Mouse (Mus musculus) cerebellum, postnatal 25 days (tissue): ENCODE data around the gene Flt1.
"Not testable (repeated sequence)": the region's sequence is repeated elsewhere in the genome, so short reads cannot be mapped to it uniquely, and the experiment has no call there.

Experiments used
- DNase-seq, 2 experiments: peaks; one replicate each; pipeline ENCODE4 v3.0.0; 2021; ENCODE audit warnings: mixed read lengths in 2 of 2

Gene Flt1

GRCm38 (mm10) chr5:147601460-147602360 is 124.1 kb downstream of the Flt1 start:
- DNase-seq = no peak

GRCm38 (mm10) chr5:147597825-147598224 is 128.0 kb downstream of the Flt1 start:
- peak; percentile 32 to 64 for DNase-seq

- peak; percentile 34 to 42 for DNase-seq
Observed at GRCm38 (mm10) chr5:147589814-147590213, 136.0 kb downstream of the Flt1 start.

- no peak for DNase-seq
Observed at GRCm38 (mm10) chr5:147585070-147585469, 140.7 kb downstream of the Flt1 start.

GRCm38 (mm10) chr5:147584648-147585047 is 141.2 kb downstream of the Flt1 start:
- no peak for DNase-seq

- peak; percentile 78 to 88 for DNase-seq
Observed at GRCm38 (mm10) chr5:147583702-147584298, 142.0 kb downstream of the Flt1 start.

GRCm38 (mm10) chr5:147580181-147580580 is 145.6 kb downstream of the Flt1 start:
- DNase-seq = no peak

GRCm38 (mm10) chr5:147579691-147580090 is 146.1 kb downstream of the Flt1 start:
- DNase-seq = no peak

- no peak for DNase-seq
Observed at GRCm38 (mm10) chr5:147579148-147579547, 146.7 kb downstream of the Flt1 start.

- no peak for DNase-seq
Observed at GRCm38 (mm10) chr5:147577003-147577402, 148.8 kb downstream of the Flt1 start.

GRCm38 (mm10) chr5:147574517-147574916 is 151.3 kb downstream of the Flt1 start:
- DNase-seq = no peak

GRCm38 (mm10) chr5:147573555-147573954 is 152.3 kb downstream of the Flt1 start:
- no peak for DNase-seq

- DNase-seq = no peak
Observed at GRCm38 (mm10) chr5:147572695-147573094, 153.1 kb downstream of the Flt1 start.

GRCm38 (mm10) chr5:147566335-147566734 is 159.5 kb downstream of the Flt1 start:
- no peak for DNase-seq

- DNase-seq = no peak
Observed at GRCm38 (mm10) chr5:147565444-147565843, 160.4 kb downstream of the Flt1 start.

- no peak for DNase-seq
Observed at GRCm38 (mm10) chr5:147564140-147564590, 161.6 kb downstream of the Flt1 start.

- no peak for DNase-seq
Observed at GRCm38 (mm10) chr5:147563511-147564139, 162.2 kb downstream of the Flt1 start.

GRCm38 (mm10) chr5:147557641-147558040 is 168.2 kb downstream of the Flt1 start:
- not testable (repeated sequence) for DNase-seq

- DNase-seq = no peak
Observed at GRCm38 (mm10) chr5:147551879-147552627, 173.8 kb downstream of the Flt1 start.

- DNase-seq = no peak
Observed at GRCm38 (mm10) chr5:147549016-147549755, 176.6 kb downstream of the Flt1 start.

- DNase-seq = peak; percentile 25 to 52
Observed at GRCm38 (mm10) chr5:147545731-147546241, 180.0 kb downstream of the Flt1 start.

- no peak for DNase-seq
Observed at GRCm38 (mm10) chr5:147542291-147542690, 183.5 kb downstream of the Flt1 start.
